Mouse (Mus musculus) ES-CJ7 (cell line): ENCODE measurements at regions not wholly inside any gene's neighbourhood (a gene's known extent, or its start where the extent isn't known, plus 50 kb on each side); places are given as distances from the start of the nearest gene placed in this dataset.

ENCODE experiments used
- DNase-seq: peaks from one replicate; pipeline ENCODE4 v3.0.0; 2011; ENCODE audit warnings: low read depth, low spot score

GRCm38 (mm10) chr3:131698070-131698750 is 133.6 kb downstream of the Papss1 start:
- no peak for DNase-seq

DNA sequence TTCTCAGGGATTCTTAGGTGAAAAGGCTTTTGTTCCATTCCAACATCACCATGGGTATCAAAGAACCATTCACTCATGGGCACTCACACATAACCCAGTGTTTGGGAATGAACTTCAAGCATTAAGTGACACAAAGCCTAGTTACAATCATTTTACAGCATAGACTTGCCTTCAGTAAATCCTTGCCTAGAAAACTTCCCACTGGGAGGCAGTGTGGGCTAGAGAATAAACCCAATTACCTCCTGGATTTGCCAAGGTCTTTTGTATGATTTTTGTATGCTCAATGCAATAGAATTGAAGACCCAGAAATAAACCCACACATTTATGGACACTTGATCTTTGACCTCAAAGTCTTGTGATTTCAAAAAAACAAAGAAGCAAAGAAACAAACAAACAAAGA is 138.6 kb downstream of the Papss1 start:
- no peak for DNase-seq

- DNase-seq: no peak
These were observed 149.0 kb downstream of the Papss1 start for GRCm38 (mm10) chr3:131713532-131713931.

GRCm38 (mm10) chr3:131718761-131719160 is 154.2 kb downstream of the Papss1 start:
- DNase-seq: no peak

DNA sequence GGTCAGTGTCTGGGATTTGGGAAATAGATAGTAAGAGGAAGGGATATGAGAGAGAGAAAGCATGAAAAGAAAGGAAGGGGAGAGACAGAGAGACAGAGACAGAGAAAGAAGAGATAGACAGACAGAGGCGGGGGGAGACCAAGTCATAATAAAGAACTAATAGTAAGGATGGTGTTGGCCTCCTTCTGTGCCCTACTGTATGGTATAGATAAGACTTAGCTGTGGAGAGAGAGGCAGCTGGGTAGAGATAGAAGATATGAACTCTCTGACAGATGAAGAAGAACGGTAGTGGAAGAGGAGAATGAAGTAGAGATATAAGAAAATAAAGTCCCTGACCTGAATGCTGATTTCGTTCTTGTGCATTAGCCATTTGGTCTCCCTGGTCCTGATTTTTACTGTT is 164.1 kb downstream of the Papss1 start:
- no peak for DNase-seq

DNA sequence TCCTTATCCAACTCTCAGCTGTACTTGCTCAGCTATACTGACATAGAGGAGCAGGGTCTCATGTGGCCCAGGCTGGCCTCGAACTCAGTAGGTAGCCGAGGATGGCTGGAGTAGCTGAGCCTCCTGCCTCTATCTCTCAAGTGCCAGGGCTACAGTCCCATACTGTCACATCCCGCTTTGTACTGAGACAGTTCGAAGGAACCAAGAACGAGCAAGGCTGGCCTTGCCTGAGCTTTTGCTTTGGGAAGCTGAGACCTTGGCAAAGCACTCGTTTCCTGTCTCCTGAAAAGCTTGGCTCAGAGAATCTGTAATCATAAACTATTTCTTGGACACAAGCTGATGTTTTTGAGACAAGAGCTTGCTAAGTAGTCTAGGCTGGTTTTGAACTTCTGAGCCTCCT is 169.7 kb downstream of the Papss1 start:
- no peak for DNase-seq

DNA sequence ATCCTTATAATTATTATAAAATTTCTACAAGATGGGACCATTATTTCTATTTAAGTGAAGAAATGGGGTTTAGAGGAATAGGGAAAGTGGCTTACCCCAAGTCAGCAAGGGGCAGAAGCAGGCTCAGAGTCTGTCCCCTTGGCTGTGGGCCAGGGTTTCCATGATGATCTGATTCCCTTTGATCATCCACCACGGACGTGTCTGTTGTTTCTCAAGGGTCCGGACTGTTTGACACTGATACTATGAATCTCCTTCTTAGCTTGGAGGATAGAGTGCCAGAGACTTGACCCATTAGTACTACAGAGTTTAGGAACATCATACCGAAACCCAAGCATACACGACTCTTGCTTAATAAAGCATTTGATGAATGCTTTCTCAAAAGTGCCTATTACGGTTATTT is 172.9 kb downstream of the Papss1 start:
- no peak for DNase-seq

DNA sequence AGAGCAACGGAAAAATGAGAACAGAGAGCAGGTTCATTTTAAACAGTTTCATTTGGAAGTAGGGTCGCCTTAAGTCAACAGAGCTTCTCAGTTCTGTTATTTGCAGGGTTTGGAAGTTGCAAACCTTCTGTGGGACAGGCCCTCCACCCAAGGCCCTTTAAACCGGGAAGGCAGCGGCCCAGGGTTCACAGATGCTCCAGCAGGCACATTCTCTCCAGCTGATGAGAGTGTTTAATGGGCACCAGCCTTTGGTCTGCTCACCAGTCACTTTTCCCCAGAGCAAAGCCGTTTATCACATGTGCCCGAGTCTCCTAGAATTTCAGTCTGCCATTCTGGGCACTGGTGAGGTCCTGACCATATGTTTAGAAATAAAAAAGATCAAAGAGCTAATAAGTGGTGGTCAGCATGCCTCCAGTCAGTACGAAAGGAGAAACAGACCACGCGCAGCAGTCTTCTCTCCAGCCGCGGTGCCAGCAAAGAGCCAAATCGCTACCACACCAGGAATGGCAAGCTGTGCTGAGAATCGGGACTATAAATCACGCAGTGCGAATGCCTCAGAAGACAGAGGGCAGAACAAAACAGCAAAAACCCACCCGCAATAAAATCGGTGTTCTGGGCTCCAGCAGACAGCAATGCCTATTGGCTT is 173.5 kb downstream of the Papss1 start:
- no peak for DNase-seq

DNA sequence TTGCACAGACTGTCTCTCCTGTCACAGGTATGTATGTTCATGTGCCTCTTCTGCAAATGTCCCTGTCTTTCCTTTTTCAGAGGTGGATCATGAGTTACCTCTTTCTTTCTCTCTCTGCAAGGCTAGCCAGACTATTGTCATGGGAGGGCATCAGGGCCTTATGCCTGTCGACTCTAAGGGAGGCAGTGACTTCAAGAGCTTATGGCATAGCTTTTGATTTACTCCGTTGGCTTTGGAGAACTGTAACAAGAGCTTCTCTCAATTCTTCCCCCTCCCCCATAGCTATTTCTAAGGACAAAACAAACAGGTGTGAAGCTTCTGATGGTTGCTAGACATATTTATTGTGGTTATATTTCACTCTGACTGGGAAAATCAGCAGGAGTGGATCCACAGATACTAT is 191.0 kb downstream of the Papss1 start:
- DNase-seq: no peak

GRCm38 (mm10) chr3:131756126-131756525 is 191.6 kb downstream of the Papss1 start:
- no peak for DNase-seq

GRCm38 (mm10) chr3:131769976-131770375 is 205.4 kb downstream of the Papss1 start:
- DNase-seq: no peak

- no peak for DNase-seq
These were observed 205.9 kb downstream of the Papss1 start for GRCm38 (mm10) chr3:131770486-131770885.

GRCm38 (mm10) chr3:131771863-131772546 is 207.4 kb downstream of the Papss1 start:
- DNase-seq: no peak

DNA sequence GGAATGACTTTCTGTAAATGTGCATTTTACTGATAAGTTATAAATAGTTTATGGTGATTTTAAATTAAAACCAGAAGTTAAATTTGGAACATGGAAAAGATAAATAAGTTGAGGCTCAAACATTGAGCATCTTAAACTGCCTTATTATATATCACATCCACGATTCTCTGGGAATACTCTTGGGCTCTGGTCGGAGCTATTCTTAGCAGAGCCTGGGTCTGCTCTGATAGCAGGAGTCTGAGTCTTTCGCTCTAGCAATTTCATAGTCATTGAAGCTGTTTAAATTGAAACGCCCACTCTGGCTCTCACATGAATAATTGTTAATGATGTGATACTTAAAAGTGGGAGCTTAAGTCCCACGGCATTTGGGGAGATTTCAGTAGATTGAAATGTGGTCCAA is 208.0 kb downstream of the Papss1 start:
- no peak for DNase-seq

DNA sequence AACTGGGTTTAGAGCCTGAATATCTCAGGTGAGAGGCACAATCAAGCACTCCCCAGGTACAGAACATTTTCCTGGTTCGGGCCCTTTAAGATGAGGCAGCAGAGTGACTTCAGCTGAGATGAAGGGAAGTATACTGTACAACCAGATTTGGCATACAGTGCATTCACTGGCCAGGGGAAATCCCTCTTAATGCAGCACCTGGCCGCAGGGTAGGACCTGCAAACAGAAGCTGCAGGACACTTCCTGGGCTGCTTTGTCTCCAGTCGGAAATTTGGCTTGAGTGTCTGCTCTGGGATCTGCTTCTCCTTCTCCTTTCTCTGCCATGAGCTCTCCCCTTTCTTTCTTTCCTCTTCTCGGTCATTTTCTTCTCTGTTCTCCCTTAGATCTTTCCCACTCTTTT is 210.9 kb downstream of the Papss1 start:
- no peak for DNase-seq

GRCm38 (mm10) chr3:131776650-131777049 is 212.1 kb downstream of the Papss1 start:
- no peak for DNase-seq

DNA sequence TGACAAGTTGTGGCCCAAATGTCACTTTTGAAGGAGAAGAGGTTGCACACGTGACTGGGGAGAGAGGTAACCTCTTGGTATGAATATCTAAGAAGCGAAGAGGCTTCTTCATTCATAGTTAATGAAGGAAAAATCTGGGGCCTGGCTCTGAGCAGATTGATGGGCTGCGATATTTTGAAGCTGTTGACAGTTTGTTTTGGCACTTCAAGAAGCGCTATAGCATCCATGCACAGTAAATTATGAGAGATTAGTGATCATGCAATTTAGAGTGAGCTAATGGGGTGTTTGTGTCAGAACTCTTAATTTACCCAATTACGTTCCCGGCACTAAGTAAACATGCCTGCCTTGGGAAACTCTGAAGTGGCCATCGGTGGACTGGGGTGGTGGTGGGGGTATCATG is 215.2 kb downstream of the Papss1 start:
- no peak for DNase-seq

DNA sequence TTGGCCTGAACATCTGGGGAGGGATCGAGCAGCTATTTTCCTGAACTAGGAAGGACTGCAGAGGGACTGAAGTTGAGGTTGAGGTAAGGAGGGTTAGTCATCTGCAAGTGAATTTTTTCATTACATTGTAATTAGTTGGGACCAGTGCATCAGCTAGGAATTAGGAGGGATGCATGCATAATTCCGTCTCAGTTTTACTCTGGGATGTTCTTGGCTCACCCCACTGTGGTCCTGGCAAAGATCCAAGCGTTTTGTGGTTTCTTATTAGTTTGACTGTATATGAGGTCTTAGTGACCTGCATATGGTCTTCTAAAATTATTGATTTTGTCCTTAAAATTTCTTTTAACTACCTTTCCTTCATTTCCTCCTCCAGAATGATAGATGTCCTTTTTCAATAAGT is 221.0 kb downstream of the Papss1 start:
- DNase-seq: no peak

DNA sequence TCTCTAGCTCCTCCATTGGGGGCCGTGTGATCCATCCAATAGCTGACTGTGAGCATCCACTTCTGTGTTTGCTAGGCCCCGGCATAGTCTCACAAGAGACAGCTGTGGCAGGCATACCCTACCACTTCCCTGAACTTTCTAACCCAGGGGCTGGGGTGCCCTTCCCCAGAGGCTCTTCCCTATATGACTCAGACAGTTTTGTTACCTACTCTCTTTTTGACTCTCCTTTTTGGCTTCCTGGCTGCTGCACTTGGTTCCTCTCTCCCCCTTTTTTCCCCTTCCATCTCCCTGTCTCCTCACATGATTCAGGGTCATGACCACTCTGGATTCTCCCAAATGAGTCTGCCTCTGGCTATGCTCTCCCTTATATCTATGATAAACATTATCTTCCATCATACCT is 223.8 kb downstream of the Papss1 start:
- no peak for DNase-seq

DNA sequence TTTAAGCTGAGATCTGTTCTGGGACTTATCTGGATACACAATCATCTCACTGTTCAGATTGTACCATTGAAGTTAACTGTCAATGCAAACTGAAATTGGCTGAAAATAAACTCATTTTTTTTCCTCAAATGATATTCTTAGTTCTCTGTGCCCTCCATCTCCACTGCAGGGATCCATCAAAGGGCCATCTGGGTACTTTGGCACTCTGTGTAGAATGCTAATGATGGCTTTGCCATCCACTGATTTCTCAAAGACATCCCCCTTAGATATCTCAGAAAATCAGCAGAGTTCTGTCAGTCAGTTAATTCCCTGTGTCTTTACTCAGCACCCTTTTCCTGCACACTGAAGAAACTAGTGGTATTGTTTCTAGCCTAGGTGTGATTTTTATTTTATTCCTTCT is 224.6 kb downstream of the Papss1 start:
- no peak for DNase-seq

GRCm38 (mm10) chr3:131794056-131794455 is 229.5 kb downstream of the Papss1 start:
- DNase-seq: no peak

DNA sequence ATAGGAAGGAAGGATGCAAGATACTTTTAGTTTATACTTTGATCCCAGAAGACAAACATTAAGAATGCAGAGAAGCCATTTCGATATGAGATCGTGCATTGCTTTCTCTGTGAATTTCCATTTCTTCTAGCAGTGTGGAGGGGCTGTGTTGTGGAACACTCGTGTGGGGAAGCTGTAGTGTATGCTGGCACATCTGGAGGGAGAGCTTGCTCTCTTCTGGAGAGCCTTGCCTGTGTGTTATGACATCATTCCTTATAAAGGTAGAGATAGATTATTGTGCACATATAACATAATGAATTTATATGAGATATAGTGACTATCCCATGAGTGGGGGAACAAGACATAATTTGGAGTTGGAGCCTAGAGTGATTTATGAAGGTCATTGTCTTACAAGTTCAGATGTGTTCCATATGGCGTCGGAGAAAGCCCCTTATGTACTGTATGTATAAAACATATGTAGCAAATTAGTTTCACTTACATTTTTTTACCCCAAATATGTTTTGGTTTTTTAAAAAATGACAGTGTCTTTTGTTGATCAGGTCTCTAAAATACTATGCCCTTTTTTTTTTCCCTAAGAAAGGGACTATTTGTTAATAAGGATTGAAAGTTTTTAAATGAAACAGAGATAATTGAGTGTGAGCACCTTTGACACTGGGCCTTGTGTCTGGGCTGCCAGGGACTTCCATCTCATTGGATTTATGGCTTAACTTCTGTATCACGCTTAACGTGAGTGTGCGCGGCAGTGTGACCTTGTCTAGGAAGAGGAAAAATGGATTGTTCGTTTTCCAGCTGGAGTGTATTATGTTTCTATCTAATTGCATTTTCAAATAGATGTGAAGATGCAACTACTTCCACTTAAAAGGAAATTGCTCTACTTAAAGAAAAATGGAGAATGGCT is 230.8 kb downstream of the Papss1 start:
- no peak for DNase-seq
